In the genomic region with DNA sequence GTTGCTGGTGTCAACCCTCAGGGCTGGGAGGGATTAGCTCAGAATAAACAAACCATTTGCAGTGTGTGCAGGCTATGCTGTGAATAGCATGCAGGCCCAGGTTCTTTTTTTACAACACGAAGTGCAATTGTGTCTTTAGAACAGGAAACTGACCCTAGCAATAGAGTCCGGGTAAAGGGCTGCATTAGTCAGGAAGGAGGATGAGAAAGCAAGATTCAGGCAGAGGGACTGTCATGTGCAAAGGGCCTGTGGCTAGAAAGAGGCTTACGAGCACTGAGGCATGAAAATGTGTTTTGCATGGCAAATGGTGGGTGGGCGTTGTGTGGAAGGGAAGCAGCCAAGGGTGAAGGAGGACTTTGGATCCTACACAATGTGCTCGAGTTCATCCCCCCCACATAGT, we compare ENCODE assay signal across 18 mouse cellular contexts. TPM values are rescaled to one million over a fixed set of nuclear protein-coding genes. Genes with fewer than 3 reads are reported as not detected.
"Had no signal": no experiment of that assay in that cellular context is flagged by ENCODE, and none has a peak within 500 bp of the region (broad histone marks: within the 10 kb centered on the region; RNA-seq: fewer than 3 reads in every experiment).

No protein-coding gene starts in this region.

- H3K4me2 ChIP-seq: neural tube, embryonic 12.5 days; neural tube, embryonic 13.5 days; neural tube, embryonic 15.5 days; stomach, embryonic 15.5 days had no signal

- H3K27ac ChIP-seq: neural tube, embryonic 12.5 days; neural tube, embryonic 13.5 days; neural tube, embryonic 15.5 days; stomach, embryonic 15.5 days; stomach, postnatal 0 days had no signal

- H3K4me1 ChIP-seq: neural tube, embryonic 12.5 days; neural tube, embryonic 13.5 days; neural tube, embryonic 15.5 days had no signal

- H3K9me3 ChIP-seq: neural tube, embryonic 12.5 days; neural tube, embryonic 13.5 days; neural tube, embryonic 15.5 days; stomach, embryonic 15.5 days had no signal

- H3K36me3 ChIP-seq: neural tube, embryonic 12.5 days; neural tube, embryonic 13.5 days; neural tube, embryonic 15.5 days; stomach, embryonic 15.5 days had no signal

- H3K27me3 ChIP-seq: neural tube, embryonic 12.5 days; neural tube, embryonic 13.5 days; neural tube, embryonic 15.5 days; stomach, embryonic 15.5 days had no signal

- DNase-seq: retina, postnatal 1 day; right cerebral cortex, adult 18-20 months; right cerebral cortex, postnatal 14 days; right cerebral cortex, postnatal 25 days; right cerebral cortex, postnatal 4 days; spleen, adult 18-20 months; thymus, adult 18-20 months; thymus, adult 2 months; thymus, postnatal 14 days; thymus, postnatal 25 days; thymus, postnatal 36 days; thymus, postnatal 4 days had no signal

- H3K9ac ChIP-seq: neural tube, embryonic 12.5 days; neural tube, embryonic 13.5 days; neural tube, embryonic 15.5 days; stomach, embryonic 15.5 days had no signal

- H3K4me3 ChIP-seq: neural tube, embryonic 12.5 days; neural tube, embryonic 13.5 days; neural tube, embryonic 15.5 days; stomach, embryonic 15.5 days had no signal

RNA-seq across cellular contexts. Expression of a gene that starts 26.8 kb away (rescaled TPM):
- total RNA-seq: neutrophil, adult 5-6 weeks had no signal
